Mouse (Mus musculus): ENCODE measurements at regions not wholly inside any gene's neighbourhood (a gene's known extent, or its start where the extent isn't known, plus 50 kb on each side); places are given as distances from the start of the nearest gene placed in this dataset.

DNA sequence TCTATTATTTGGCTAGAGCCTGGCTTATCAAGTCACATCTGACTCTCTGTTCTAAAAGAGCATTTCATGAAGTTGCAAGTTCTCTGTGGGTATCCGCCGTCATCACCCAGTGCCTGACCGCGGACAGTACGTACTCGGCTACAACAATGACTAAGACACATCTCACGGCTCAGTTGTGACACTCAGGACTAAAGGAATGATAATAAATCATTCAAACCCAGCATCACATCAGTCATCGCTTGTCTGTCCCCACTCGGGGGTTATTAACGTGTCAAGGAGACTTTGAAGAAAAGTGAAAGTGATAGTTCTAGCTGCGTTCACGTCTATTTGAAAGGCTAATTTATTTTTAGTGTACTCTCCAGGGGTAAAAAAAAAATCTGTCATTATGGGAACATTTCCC, 61.4 kb upstream of the Map4k3 start:
- peak; percentile 80 for ATAC-seq

DNA sequence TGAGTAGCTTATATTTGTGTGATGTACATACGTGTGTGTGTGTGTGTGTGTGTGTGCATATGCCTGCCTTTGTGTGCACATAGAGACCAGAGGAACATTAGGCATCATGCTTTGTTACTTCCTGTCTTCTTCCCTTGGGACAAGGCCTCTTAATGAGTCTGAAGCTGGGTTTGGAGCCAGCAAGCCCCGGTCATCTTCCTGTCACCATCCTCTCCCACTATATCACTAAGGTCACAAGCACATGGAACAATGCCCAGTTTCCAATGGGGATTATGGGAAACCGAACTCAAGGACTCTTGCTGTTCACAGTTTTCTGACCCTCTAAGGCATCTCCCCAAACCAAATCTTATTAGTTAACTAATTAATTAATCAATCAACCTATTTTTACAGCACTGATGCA, 60.7 kb upstream of the Map4k3 start:
- ATAC-seq = no peak

DNA sequence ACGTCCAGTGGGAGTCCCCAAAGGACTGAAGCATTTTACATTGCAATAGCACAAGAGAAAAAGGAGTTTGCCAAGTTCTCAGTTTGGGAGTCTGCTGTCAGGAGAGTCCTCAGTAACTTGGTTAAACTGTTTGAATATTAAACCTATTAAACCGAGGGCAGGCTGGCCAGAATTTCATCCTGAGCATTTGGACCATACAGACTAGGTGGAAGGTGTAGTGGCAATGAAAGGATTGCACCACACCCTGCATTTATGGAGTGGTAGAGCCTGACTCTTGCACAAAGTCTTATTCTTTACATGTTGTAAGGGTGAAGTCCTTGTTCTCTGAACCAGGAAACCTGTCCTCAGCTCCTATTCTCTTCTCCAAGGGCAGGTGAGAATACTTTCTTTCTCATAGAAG, 58.6 kb upstream of the Map4k3 start:
- no peak for ATAC-seq

DNA sequence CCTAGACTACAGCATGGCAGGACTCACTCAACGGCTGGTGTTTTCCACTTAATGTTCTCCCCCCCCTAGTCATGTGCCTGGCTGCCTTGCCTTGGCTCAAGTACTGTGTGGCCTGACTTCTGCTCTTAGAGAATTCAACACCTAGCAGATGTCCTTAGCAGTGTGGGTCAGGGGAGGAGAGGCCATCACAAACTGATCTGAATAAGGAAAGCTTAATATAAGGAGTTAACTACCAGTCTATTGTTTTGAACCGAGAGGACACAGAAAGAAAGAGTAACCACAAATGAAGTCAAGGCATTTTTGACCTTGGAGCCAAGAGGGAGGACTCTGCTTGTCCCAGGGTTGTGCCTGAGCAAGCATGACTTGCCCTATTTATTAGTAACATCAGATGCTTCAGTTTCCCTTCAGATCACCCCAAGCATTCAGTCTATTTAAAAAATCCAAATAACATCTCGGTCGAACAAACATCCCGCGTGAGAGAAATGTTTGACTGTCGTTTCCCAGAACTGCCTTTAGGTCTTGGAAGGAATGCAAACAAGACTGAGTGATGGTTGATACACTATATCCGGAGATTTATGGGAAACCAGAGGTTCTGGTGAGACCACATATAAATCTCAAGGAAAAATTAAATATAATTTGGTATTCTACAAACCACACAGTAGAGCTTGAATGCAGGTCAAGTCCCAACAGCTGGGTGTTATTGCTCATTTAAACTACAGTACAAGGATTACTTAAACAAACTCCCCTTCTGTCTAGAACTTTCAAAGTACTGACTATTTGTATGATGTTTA, 58.0 kb upstream of the Map4k3 start:
- ATAC-seq = no peak

DNA sequence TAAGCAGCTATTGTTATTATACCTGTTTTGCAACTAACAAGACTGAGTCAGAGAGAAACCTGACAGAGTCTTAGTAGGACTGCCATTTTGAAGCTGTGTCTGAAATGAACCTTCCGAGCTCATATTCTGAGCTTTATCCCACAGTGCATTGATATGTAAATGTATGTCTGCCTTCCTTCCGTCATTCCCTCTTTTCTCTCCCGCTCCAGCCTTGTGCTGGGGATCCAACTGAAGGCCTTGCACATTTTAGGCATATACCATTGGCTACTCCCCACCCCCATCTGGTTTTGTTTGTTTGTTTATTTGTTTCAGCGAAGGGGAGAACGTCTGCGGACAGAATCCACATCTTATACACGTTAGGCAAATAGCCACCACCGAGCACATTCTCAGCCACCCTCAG, 57.2 kb upstream of the Map4k3 start:
- no peak for ATAC-seq

DNA sequence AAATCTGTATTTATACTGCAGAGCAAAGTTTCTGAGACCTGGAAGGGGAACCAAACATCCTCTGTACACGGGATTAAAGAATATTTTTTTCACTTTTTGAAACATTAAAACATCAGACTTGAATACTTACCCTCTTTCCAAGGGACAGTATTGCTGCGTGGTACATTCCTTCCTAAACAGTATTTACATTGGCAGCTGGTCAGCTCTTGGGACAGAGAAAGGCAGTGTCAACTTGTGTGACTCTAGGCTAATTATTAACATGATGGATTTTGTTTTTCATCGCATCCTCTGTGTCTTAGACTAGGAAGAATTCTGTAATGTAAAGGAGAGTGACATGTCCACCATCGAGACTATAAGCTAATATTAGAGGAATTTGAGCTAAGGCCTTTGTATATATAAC, 56.8 kb upstream of the Map4k3 start:
- no peak for ATAC-seq

DNA sequence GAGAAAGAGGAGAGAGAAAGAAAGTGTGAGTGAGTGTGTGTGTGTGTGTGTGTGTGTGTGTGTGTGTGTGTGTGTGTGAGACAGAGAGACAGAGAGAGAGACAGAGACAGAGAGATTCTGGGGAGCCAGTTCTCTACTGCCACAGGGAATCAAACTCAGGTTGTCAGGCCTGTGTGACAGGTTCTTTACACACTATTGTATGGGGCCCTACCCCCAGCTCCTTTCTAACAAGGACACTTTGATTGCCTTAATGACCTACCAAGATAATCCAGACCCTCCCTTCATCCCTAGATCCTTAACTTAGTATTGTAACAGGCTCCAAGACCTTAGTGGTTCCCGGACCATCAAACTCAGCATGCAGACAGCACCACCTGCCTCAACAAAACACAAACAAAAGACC, 53.9 kb upstream of the Map4k3 start:
- no peak for ATAC-seq

DNA sequence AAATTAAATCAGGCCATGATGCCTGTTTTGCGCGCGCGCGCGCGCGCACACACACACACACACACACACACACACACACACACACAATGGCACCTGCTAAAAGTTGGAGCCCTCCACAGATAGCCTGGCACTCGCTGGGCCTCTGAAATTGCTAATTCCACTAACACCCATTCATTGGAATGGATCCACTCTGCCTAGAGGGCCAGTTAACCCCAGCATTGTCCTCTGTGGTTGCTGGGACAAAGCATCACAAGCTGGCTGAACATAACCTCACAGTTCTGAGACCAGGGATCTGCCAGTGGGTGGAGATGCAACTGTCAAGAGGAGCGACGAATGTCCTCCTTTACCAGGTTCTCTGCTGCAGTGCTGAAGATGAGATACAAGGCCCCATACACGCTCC, 53.3 kb upstream of the Map4k3 start:
- ATAC-seq = no peak

DNA sequence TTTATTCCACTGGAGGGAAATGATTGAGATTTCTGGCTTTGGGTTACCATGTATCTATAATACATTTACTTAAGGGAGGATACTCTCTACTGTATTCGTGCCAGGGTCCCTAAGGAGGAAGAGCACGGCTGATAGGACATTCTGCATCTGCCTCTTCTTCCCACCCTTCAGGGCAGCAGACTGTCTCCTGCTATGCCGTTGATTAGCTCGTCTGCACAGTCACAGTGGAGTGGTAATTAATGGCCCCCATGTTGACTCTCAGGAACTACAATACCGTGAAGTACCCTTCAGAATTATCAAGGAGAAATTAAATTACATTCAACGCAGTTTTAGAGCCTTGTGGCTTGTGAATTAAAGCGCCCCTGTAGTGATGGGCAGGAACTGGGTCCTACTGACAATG, 52.0 kb upstream of the Map4k3 start:
- no peak for ATAC-seq

DNA sequence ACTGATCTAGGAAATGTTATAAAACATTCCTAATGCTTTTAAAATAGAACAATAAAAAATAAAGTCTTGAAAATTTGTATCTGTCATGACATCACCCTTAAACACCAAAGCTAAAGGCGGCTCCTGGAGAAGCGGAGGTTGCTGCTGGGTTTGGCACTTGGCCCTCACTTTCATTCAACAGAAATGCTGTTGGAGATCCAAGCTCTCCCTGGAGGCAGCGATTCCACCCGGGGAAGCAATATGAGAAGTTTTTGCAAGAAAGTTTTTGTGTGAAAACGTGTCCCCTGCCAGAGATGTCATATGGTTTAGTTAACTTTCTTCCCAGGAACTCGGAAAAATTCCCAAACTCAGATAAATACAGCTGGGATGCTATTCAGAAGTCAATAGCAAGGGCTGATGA, 51.5 kb upstream of the Map4k3 start:
- no peak for ATAC-seq
